Mouse (Mus musculus) limb, embryonic 10.5 days (tissue): ENCODE data around the gene Syn3. TPM values are rescaled to one million over a fixed set of nuclear protein-coding genes. Genes with fewer than 3 reads are reported as not detected.

Experiments used
- DNase-seq: peaks from one replicate; pipeline ENCODE4 v3.0.0-alpha.2; 2017; ENCODE audit warnings: low spot score
- H3K27ac ChIP-seq: fragments of 300-500 bp; sonication (generic); 2 replicates; pipeline ENCODE4 v1.5.1; 2016; ENCODE audit warnings: mild to moderate bottlenecking
- H3K27me3 ChIP-seq: fragments of 300-500 bp; sonication (generic); 2 replicates; pipeline ENCODE4 v1.6.1; 2016; ENCODE audit warnings: low read depth, mild to moderate bottlenecking; ENCODE audit not compliant: poor library complexity, severe bottlenecking
- H3K36me3 ChIP-seq: fragments of 300-500 bp; sonication (generic); 2 replicates; pipeline ENCODE4 v1.6.1; 2016; ENCODE audit warnings: mild to moderate bottlenecking, moderate library complexity
- H3K4me1 ChIP-seq: fragments of 300-500 bp; sonication (generic); 2 replicates; pipeline ENCODE4 v1.6.1; 2016
- H3K4me3 ChIP-seq: fragments of 300-500 bp; sonication (generic); 2 replicates; pipeline ENCODE4 v1.5.1; 2016; ENCODE audit warnings: mild to moderate bottlenecking, moderate library complexity
- H3K9me3 ChIP-seq: fragments of 300-500 bp; sonication (generic); replicated peaks from 2 replicates; pipeline ENCODE4 v1.6.1; 2016; ENCODE audit warnings: mild to moderate bottlenecking
- WGBS: fragments of 180-500 bp; shearing (Covaris S2); methylation state at CpG from one replicate; pipeline ENCODE4 v1.1.7; 2016; 5-methylcytosine and 5-hydroxymethylcytosine counted together
- polyA plus RNA-seq: library from polyadenylated mRNA; unstranded; fragments of >200 nt; fragmentation: Nextera tagmentation; extraction: Ambion mirVana; gene quantifications from 2 replicates; pipeline ENCODE4 v1.2.1, GENCODE M21; 2016

The Syn3 gene
- polyA plus RNA-seq, 1 experiment from 2014 or later, result 3.6 TPM

- DNase-seq, result no peak
- WGBS, result 3% methylated on average over 10 of the region's 10 CpGs
- Histone ChIP-seq H3K4me3 (peak overlapping the region; percentile 84), H3K27me3 (peaks cover 23% of the 10 kb centered on the region), H3K36me3 (peaks cover 4% of the 10 kb centered on the region; the same call in 1 of the 2 replicates), H3K4me1 (peaks cover 58% of the 10 kb centered on the region), H3K9me3 (no peaks in the 10 kb centered on the region), H3K27ac (peak overlapping the region; percentile 91)
These were observed 197.6 kb downstream of the Syn3 start for GRCm38 (mm10) chr10:86301117-86301490.

DNA sequence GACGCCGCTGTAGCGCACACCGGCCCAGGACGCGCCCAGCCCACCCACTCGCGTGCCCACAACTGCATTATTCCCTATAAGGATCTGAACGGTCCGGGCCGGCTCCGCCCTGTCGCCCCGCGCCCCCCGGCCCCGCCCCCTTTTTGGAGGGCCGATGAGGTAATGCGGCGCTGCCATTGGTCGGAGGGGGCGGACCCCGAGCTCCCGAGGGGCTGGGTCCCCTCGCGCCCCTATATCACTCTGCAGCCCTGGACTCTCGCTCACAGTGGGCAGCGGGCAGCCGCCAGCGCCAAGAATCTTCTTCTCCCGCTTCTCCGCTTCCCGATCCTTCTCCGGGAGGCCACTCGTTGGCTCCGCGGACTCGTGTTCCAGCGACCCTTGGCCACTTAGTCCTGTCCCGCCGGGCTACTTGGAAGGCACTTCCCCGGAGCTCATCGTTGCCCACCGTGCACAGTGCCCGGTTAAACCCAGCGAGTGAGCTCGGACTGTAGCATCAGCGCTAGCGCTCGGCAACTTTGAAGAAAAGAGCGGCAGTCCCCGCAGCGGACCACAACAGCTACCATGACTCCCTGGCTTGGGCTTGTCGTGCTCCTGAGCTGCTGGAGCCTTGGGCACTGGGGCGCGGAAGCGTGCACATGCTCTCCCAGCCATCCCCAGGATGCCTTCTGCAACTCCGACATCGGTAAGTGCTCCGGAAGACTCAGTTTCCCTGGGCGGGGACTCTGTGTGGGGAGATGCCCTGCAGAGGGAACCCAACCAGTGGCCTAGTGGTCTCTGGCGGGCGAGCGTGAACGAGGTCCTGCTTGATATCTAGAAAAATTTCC lies 198.2 kb downstream of the Syn3 start, which contains the start of gene Timp3:
Gene Timp3, plus strand, starts transcription at position 80 of the 824 bp plus-strand sequence.
- peak; percentile 89 for DNase-seq
- under 1% methylated on average over 65 of the region's 65 CpGs for WGBS
- no peaks in the 10 kb centered on the region for H3K36me3 ChIP-seq
- peak within 1 kb of the TSS; percentile 84 for H3K4me3 ChIP-seq
- H3K27ac ChIP-seq, result peak within 1 kb of the TSS; percentile 91
- H3K4me1 ChIP-seq, result peaks cover 64% of the 10 kb centered on the region
- H3K9me3 ChIP-seq, result no peaks in the 10 kb centered on the region
- H3K27me3 ChIP-seq, result peaks cover 23% of the 10 kb centered on the region

DNA sequence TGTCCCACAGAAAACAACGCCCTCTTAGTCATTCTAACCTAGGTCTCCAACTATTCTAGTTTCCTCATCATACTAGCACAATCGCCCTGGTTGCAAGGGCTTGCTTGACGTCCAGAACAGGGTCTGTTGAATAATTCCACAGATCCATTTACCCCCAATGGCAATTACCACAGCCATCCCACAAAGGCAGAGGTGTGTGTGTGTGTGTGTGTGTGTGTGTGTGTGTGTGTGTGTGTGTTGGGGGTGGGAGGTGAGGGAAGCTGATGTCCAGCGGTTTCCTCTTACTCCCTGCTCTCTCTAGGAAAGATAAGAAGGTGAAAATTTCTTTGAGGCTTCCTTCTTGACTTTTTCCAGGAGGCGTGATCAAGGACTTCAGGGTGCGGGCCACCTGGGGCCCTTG lies 198.9 kb downstream of the Syn3 start:
- Histone ChIP-seq H3K9me3 (no peaks in the 10 kb centered on the region), H3K36me3 (no peaks in the 10 kb centered on the region), H3K27ac (peak overlapping the region; percentile 91), H3K4me1 (peaks cover 68% of the 10 kb centered on the region), H3K27me3 (peaks cover 23% of the 10 kb centered on the region), H3K4me3 (peak overlapping the region; percentile 84)
- 31% methylated on average over 6 of the region's 6 CpGs for WGBS
- DNase-seq, result no peak

- Histone ChIP-seq H3K27ac (no peak overlapping the region), H3K4me1 (peaks cover 67% of the 10 kb centered on the region), H3K4me3 (no peak overlapping the region), H3K36me3 (no peaks in the 10 kb centered on the region), H3K9me3 (no peaks in the 10 kb centered on the region), H3K27me3 (peaks cover 23% of the 10 kb centered on the region)
- no peak for DNase-seq
- WGBS, result 81% methylated on average over 6 of the region's 6 CpGs
These were observed 200.4 kb downstream of the Syn3 start for GRCm38 (mm10) chr10:86298326-86298725.

GRCm38 (mm10) chr10:86297307-86297706 lies 201.4 kb downstream of the Syn3 start:
- peaks cover 23% of the 10 kb centered on the region for H3K27me3 ChIP-seq
- no peak for DNase-seq
- peaks cover 56% of the 10 kb centered on the region for H3K4me1 ChIP-seq
- no peak overlapping the region for H3K4me3 ChIP-seq
- no peaks in the 10 kb centered on the region for H3K36me3 ChIP-seq
- H3K27ac ChIP-seq, result no peak overlapping the region
- 90% methylated on average over 2 of the region's 2 CpGs for WGBS
- H3K9me3 ChIP-seq, result no peaks in the 10 kb centered on the region

- H3K27ac ChIP-seq, result peak overlapping the region; percentile 91
- H3K36me3 ChIP-seq, result no peaks in the 10 kb centered on the region
- H3K4me3 ChIP-seq, result peak overlapping the region; percentile 44
- DNase-seq, result peak; percentile 89
- peaks cover 23% of the 10 kb centered on the region for H3K27me3 ChIP-seq
- 4% methylated on average over 14 of the region's 14 CpGs for WGBS
- H3K9me3 ChIP-seq, result no peaks in the 10 kb centered on the region
- peaks cover 44% of the 10 kb centered on the region for H3K4me1 ChIP-seq
These were observed 202.6 kb downstream of the Syn3 start for GRCm38 (mm10) chr10:86296111-86296510.

DNA sequence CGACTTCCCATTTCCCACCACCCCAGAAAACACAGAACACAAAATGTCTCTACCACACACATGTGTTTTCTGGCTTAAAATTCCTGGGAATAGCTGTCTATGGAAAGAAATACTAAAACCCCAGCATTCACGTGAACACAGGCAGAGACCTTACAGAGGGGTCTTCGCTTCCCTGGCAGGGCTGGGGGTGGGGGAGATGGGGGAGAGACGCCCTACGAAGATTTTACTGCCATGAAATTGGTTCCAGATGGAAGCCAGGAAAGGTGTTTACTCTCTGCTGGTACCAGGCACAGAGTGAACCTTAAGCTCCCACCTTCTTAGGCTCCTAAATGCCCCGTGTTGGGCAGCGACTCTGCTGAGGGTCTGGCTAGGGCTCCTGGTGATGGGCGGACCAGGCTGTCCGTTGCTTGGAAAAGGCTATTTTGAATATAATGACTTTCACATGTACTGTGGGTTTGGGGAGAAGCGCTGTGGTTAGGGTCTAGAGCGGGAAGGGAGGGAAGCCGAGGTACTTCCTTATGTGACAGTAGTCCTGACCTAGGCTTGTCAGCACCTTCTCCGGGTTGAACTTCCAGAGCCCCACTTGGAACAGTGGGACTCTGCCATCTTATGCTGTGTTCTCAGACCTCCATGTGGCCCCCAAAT lies 203.1 kb downstream of the Syn3 start:
- H3K9me3 ChIP-seq, result no peaks in the 10 kb centered on the region
- WGBS, result 9% methylated on average over 13 of the region's 13 CpGs
- DNase-seq, result peak; percentile 77

DNA sequence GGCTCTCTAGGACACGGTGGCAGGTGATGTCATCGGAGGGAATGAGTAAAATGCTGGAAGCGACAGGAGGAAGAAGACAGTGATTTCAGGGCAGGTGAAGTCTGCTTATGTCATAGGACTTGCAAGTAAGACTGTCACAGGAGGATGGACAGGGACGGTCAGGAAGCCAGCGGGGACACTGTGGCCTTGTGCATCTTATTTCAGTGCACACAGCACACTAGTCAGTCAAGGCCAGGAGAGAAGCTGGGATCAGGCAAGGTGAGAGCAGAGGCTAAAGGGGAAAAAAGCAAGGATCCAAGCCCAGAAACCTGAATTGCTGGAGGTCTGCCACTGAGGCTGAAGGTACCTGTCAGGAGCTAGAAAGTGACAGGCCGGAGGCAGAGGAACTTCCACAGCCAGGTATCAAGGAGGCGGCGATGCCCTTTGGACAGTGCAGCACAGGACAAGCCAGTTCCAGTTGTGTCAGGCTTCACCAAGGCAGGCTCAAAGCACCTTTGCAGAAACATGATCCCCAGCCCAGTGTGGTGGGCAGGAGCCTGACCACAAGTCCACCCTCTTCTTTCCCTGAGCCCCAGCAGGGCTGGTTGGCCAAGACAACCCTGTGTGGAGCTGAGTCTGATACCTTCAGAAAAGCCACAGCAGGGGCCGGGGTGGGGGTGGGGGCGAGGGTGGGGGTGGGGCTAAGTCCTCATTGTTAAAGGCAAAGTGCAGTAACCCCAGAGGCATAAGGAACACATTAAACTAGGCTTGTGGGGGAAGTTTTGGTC lies 203.9 kb downstream of the Syn3 start:
- Histone ChIP-seq H3K27me3 (peaks cover 23% of the 10 kb centered on the region), H3K9me3 (no peaks in the 10 kb centered on the region), H3K4me1 (peaks cover 33% of the 10 kb centered on the region), H3K27ac (peak overlapping the region; percentile 91), H3K4me3 (peak overlapping the region; percentile 44), H3K36me3 (no peaks in the 10 kb centered on the region)
- peak; percentile 71 for DNase-seq
- 58% methylated on average over 10 of the region's 10 CpGs for WGBS

More for the DNA sequence above, 203.1 kb downstream of the Syn3 start:
- H3K4me3 ChIP-seq, result peak overlapping the region; percentile 44
- H3K36me3 ChIP-seq, result no peaks in the 10 kb centered on the region
- peaks cover 23% of the 10 kb centered on the region for H3K27me3 ChIP-seq
- peak overlapping the region; percentile 91 for H3K27ac ChIP-seq
- peaks cover 40% of the 10 kb centered on the region for H3K4me1 ChIP-seq

GRCm38 (mm10) chr10:86293880-86294279 lies 204.8 kb downstream of the Syn3 start:
- no peak overlapping the region for H3K4me3 ChIP-seq
- H3K36me3 ChIP-seq, result no peaks in the 10 kb centered on the region
- H3K4me1 ChIP-seq, result peaks cover 32% of the 10 kb centered on the region
- H3K9me3 ChIP-seq, result no peaks in the 10 kb centered on the region
- H3K27ac ChIP-seq, result peak overlapping the region; percentile 91
- H3K27me3 ChIP-seq, result peaks cover 17% of the 10 kb centered on the region
- WGBS, result 83% methylated on average over 1 of the region's 1 CpGs
- no peak for DNase-seq

DNA sequence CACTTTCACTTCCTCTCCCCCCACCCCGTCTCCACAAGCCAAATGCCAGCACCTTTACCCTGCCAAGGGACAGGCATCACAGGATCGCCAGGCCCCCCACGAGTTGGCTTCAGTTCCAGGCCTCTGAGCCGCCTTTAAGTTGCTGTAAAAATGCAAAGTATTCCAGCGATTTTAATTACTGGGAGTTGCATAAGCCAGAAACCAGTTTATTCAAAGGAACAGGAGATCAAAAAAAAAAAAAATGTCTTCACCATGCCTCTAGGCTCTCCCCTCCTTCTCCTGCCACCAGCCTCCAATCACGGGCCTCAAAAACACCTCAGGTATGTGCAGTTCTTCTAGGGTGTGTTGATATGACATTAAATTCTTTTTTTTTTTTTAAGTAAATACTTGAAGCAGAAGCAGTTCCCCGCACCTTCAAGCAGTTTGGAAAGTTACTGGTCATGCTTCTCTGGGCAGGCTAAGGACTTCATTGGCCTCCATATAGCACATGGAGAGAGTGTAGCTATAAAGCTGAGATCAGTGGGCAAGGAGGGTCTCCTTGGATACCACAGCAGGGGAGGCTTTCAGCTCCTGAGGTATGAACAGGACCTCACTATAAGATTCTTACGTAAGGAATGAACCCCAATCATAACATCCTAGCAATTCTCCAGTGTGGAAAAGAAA lies 208.5 kb downstream of the Syn3 start:
- Histone ChIP-seq H3K9me3 (no peaks in the 10 kb centered on the region), H3K27me3 (no peaks in the 10 kb centered on the region), H3K27ac (no peak overlapping the region), H3K4me3 (no peak overlapping the region), H3K36me3 (no peaks in the 10 kb centered on the region), H3K4me1 (peaks cover 18% of the 10 kb centered on the region)
- 85% methylated on average over 8 of the region's 8 CpGs for WGBS
- no peak for DNase-seq

GRCm38 (mm10) chr10:86286508-86286907 lies 212.2 kb downstream of the Syn3 start:
- no peak for DNase-seq
- H3K27me3 ChIP-seq, result no peaks in the 10 kb centered on the region
- H3K36me3 ChIP-seq, result no peaks in the 10 kb centered on the region
- no peaks in the 10 kb centered on the region for H3K4me1 ChIP-seq
- 92% methylated on average over 7 of the region's 7 CpGs for WGBS
- no peaks in the 10 kb centered on the region for H3K9me3 ChIP-seq
- no peak overlapping the region for H3K4me3 ChIP-seq
- no peak overlapping the region for H3K27ac ChIP-seq

DNA sequence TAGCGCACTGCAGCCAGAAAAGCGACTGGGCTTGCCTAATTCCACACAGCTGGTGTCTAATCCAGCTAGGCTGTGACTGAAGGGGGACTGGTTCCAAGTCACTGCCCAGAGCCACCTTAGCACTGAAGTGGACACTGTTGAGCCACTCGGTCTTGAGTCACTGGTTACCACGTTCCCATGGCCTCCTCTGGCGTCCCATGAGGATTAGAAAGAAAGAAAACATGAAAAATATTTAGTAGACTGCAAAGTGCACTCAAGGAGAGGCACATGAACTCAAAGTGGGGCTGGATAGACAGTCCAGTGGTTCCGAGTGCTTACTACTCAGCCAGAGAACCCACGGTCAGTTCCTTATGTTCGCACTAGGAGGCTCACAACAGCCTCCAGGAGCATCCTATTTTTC lies 217.5 kb downstream of the Syn3 start:
- H3K36me3 ChIP-seq, result no peaks in the 10 kb centered on the region
- H3K4me3 ChIP-seq, result no peak overlapping the region
- DNase-seq, result no peak
- 93% methylated on average over 8 of the region's 8 CpGs for WGBS
- no peaks in the 10 kb centered on the region for H3K27me3 ChIP-seq
- peaks cover 16% of the 10 kb centered on the region for H3K4me1 ChIP-seq
- H3K27ac ChIP-seq, result no peak overlapping the region
- no peaks in the 10 kb centered on the region for H3K9me3 ChIP-seq
